Mouse (Mus musculus) urinary bladder, postnatal 0 days (tissue): ENCODE measurements around the gene Gm28305. TPM values are rescaled to one million over a fixed set of nuclear protein-coding genes. Genes with fewer than 3 reads are reported as not detected.

Source experiments
- polyA plus RNA-seq: library from polyadenylated mRNA; unstranded; fragments of >200 nt; fragmentation: Nextera tagmentation; extraction: Ambion mirVana; gene quantifications from 2 replicates; pipeline ENCODE4 v1.2.1, GENCODE M21; 2015

The Gm28305 gene
- polyA plus RNA-seq: not detected in 2 replicates

DNA sequence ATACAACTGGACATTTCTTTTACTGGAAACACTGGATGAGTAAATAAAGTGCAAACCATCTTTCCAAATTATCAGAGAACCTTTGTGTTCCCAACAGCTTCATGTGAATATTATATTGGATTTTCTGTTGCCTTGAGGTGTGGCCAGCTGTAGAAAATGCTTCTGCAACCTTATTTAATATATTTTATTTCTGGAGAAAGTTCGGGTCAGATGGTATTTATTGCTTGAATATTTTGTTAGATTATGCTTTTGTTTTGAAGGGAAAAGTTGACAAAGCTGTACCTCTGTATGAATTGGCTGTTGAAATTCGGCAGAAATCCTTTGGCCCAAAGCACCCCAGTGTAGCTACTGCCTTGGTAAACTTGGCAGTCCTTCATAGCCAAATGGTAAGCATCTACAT is at the start of gene Gm28305:
TSS of gene Gm28305 (plus strand) at position 301 of the 400 bp plus-strand sequence.

DNA sequence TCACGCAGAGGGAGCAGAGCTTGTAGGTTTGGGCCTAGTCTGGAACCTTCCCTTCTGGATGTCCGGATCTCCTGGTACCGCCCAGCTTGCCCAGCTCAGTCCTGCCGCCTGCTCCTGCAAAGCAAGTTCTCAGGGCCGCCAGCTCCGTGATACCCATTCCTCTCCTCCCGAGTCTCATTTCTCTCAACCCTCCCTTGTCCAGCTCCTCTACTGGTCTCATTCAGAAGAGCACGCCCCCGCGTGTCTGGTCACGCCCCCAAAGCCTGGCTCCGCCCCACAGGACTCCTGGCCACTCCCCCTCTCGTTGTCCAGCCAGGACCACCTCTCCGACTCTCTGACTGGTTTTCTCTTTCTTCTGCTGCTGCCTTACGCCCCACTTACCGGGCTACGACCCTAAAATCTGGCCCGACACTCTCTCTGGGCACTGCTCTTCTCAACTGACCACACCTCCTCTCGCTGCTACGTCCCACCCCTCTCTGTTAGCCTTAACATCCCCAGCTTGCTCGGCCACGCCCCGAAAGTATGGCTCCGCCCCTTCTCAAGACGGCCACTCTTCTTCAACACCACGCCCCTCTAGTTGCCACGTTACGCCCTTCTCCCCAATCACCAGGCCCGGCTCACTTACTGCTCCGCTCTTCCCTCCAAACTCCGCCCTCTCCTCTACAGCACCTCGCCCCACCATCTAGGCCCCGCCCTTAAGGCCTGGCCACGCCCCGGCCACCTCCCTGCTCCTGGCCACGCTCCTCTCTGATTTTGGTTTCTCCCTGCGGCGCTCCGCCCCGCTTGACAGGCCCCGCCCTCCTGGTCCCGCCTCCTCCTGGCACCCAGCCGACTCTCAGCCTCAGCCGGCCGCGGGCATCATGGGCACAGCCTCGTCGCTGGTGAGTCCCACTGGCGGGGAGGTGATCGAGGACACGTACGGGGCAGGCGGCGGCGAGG is 38.3 kb upstream of the Gm28305 start, which contains the start of gene Nphp3:
TSS of gene Nphp3 (plus strand) at position 624 of the 939 bp plus-strand sequence.

DNA sequence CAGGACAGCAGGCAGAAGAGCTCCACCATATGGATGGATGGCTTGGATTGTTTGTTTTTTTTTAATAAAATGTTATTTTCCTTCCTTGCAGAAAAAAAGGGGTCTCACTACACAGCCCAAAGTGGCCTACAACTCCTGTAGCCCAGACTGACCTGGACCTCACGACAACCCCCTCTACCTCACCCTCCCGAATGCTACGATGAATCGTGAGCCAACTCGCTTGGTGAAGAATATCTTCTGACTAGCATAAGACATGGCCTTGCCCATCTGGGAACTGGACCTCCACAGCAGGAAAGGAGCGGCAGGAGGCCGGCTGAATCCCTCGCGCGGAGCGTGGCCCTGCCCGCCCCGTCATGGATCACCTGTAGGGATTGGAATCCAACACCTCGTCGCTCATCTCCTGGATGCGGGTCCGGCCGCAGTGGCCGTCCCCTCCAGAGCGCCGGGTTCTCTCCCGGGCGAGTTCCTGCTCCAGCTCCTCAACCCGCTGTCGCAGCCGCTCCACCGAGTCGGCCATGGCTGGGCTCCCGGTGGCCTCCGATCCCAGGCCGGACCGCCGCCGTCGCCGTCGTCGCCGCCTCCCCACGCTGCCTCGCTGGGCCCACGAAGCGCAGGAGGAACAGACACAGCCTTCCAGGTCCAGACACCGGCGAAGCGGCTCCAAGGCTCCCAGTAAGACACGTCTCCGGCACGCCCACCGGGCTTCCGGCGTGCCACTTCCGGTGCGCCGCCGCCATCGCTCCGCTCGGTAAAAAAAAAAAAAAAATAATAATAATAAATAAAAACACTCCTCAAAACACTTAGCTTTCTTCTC is 22.2 kb downstream of the Gm28305 start, which contains the start of gene Uba5:
TSS of gene Uba5 (minus strand) at position 705 of the 814 bp plus-strand sequence.

DNA sequence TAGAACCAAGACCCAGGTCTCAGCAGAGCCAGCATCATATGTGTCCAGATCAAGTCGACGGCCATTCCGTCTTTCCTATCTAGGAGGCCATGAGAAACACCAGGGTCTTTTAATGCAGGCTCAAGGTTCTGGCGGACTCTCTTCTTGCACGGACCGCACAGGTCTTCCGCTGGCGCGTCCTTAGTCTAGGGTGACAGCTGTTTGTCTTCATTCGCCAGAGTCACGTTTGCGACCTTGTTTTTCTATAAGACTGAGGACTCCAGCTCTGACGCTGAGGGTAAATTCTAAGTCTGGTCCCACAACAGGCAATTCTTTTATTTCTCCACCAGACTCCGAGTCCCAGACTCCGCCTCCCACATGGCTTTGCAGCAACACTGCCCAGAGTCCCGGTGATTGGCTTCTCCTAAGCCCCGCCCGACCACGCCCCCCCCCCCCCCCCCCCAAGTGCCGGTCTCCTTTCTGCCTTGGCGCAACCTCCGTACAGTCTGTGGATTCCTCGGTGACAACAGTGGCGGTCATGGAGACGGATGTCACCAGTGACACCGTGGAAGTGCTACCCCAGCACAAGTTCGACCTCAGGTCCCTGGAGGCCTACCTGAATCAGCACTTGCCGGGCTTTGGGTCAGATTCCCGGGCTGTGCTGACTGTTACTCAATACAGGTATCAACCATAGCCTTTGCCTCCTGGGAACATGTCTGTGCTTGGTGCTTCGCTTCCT is 22.9 kb downstream of the Gm28305 start, which contains the start of gene Acad11:
TSS of gene Acad11 (plus strand) at position 134 of the 718 bp plus-strand sequence.

Other genes starting within 250 kb of the Gm28305 start
- gene Nphp3, start 38.1 kb upstream of the Gm28305 start, polyA plus RNA-seq: 2.0 and 2.3 TPM in 2 replicates
- 40.9 and 46.4 TPM in 2 replicates for gene Uba5, start 22.5 kb downstream of the Gm28305 start, polyA plus RNA-seq
- gene Acad11, start 22.7 kb downstream of the Gm28305 start, polyA plus RNA-seq: 7.3 and 7.7 TPM in 2 replicates
- gene Ackr4, start 86.3 kb downstream of the Gm28305 start, polyA plus RNA-seq: 3.8 and 4.4 TPM in 2 replicates
- gene Dnajc13, start 222.3 kb downstream of the Gm28305 start, polyA plus RNA-seq: 9.5 and 10.3 TPM in 2 replicates